Mouse (Mus musculus) heart, embryonic 11.5 days (tissue): ENCODE measurements around the gene Zfp526. TPM values are rescaled to one million over a fixed set of nuclear protein-coding genes. Genes with fewer than 3 reads are reported as not detected.

Source experiments
- ATAC-seq: fragments of 200-750 bp; cut with Nextera tagmentation; replicated peaks from 2 replicates; pipeline ENCODE4 v1.8.0; 2017; ENCODE audit warnings: moderate library complexity; ENCODE audit not compliant: insufficient number of reproducible peaks, low FRiP score, low TSS enrichment
- H3K27ac ChIP-seq: fragments of 300-500 bp; sonication (generic); 2 replicates; pipeline ENCODE4 v1.5.1; 2014; ENCODE audit warnings: mild to moderate bottlenecking, low read depth, low read length
- H3K27me3 ChIP-seq: fragments of 300-500 bp; sonication (generic); 2 replicates; pipeline ENCODE4 v1.6.1; 2014; ENCODE audit warnings: mild to moderate bottlenecking, low read length, mixed read lengths; ENCODE audit not compliant: control insufficient read depth, insufficient read depth
- H3K36me3 ChIP-seq: fragments of 300-500 bp; sonication (generic); 2 replicates; pipeline ENCODE4 v1.6.1; 2014; ENCODE audit warnings: mild to moderate bottlenecking, low read length, moderate library complexity, mixed read lengths; ENCODE audit not compliant: control insufficient read depth, insufficient read depth
- H3K4me1 ChIP-seq: fragments of 300-500 bp; sonication (generic); 2 replicates; pipeline ENCODE4 v1.6.1; 2014; ENCODE audit warnings: low read length; ENCODE audit not compliant: control insufficient read depth, insufficient read depth
- H3K4me2 ChIP-seq: fragments of 300-500 bp; sonication (generic); 2 replicates; pipeline ENCODE4 v1.6.1; 2014; ENCODE audit warnings: mild to moderate bottlenecking, moderate library complexity
- H3K4me3 ChIP-seq: fragments of 300-500 bp; sonication (generic); 2 replicates; pipeline ENCODE4 v1.5.1; 2014; ENCODE audit warnings: low read depth, low read length
- H3K9ac ChIP-seq: fragments of 300-500 bp; sonication (generic); 2 replicates; pipeline ENCODE4 v1.6.1; 2014; ENCODE audit warnings: mild to moderate bottlenecking, low read depth, low read length, moderate library complexity
- H3K9me3 ChIP-seq: fragments of 300-500 bp; sonication (generic); replicated peaks from 2 replicates; pipeline ENCODE4 v1.6.1; 2016; ENCODE audit warnings: low read length; ENCODE audit not compliant: control insufficient read depth
- WGBS: fragments of 180-500 bp; shearing (Covaris S2); extraction: QIAGEN DNeasy Blood & Tissue Kit; methylation state at CpG from one replicate; pipeline ENCODE4 v1.1.7; 2014; ENCODE audit not compliant: insufficient replicate concordance; 5-methylcytosine and 5-hydroxymethylcytosine counted together
- polyA plus RNA-seq: library from polyadenylated mRNA; unstranded; fragments of >200 nt; fragmentation: Nextera tagmentation; extraction: Ambion mirVana; gene quantifications from 2 replicates; pipeline ENCODE4 v1.2.1, GENCODE M21; 2014

The Zfp526 gene
- polyA plus RNA-seq, 1 experiment from 2014 or later, result 2.7 TPM

DNA sequence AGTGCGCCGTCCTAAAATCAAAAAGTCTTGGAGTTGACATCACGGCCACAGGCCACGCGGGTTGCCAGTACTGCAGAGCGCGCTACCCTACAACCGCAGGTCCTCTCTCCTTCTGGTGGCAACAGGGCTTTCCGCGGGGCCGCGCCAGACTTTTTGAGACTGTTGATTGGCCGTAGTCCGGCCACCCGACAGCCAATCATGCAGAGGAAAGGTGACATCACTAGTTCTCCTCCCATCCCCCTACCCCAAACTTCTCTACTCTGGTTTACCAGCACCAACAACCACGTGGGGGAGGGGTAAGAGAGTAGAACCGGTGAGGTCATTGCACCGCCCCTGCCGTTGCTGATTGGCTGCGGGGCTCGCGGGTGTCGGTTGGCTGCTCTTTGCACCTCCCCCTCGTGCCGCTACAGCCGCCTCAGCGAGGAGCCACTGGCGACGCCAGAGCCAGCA lies 46.1 kb downstream of the Zfp526 start, which contains the start of gene Cic:
Gene Cic, plus strand, starts transcription at position 404 of the 450 bp plus-strand sequence.
- under 1% methylated on average over 29 of the region's 29 CpGs for WGBS
- ATAC-seq, result peak; percentile 85

DNA sequence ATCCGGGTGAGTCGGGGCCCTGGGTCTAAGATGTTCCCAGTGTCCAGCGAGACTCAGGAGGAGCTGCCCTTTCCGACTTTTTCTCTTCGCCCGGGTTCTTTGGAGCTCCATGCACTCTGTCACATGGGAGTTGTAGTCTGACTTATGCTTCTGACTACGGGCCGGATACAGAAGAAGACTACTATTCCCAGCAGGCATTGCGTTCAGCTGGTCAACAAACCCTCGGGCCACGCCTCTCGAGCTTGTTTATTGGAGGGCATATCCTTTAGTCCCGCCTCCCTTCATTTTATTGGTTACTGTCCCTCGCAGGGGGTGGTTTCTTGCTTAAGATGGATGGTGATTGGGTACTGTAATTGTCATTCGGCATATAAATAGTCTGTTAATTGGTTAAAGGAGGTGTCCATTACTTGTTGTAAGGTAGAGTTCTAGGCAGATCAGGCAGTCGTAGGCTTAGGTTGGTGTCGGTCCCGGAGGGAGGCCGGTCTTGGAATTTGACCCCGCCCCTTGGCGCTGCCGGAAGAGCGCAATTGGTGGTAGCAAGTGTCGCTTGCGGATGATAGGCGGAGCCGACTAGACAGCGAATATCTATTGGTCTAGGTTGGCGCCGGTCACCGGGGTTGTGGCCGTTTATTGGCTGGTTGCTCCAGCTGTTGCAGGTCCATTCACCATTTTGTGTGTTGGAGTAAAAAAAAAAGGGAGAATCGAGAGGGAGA lies 46.7 kb downstream of the Zfp526 start:
- Histone ChIP-seq H3K27me3 (no peaks in the 10 kb centered on the region), H3K4me1 (peaks cover 23% of the 10 kb centered on the region), H3K9me3 (no peaks in the 10 kb centered on the region), H3K9ac (peak overlapping the region; percentile 91), H3K36me3 (peaks cover 11% of the 10 kb centered on the region; the same call in 1 of the 2 replicates), H3K4me2 (peak overlapping the region; percentile 87), H3K27ac (peak overlapping the region; percentile 91), H3K4me3 (peak overlapping the region; percentile 91)
- peak; percentile 91 for ATAC-seq
- WGBS, result under 1% methylated on average over 33 of the region's 33 CpGs

More for the DNA sequence above, 46.1 kb downstream of the Zfp526 start, which contains the start of gene Cic:
- Histone ChIP-seq H3K4me3 (peak within 1 kb of the TSS; percentile 91), H3K36me3 (peaks cover 8% of the 10 kb centered on the region; the same call in 1 of the 2 replicates), H3K9ac (peak within 1 kb of the TSS; percentile 91), H3K27ac (peak within 1 kb of the TSS; percentile 91), H3K4me2 (peak within 1 kb of the TSS; percentile 87), H3K9me3 (no peaks in the 10 kb centered on the region), H3K27me3 (no peaks in the 10 kb centered on the region), H3K4me1 (peaks cover 23% of the 10 kb centered on the region)

DNA sequence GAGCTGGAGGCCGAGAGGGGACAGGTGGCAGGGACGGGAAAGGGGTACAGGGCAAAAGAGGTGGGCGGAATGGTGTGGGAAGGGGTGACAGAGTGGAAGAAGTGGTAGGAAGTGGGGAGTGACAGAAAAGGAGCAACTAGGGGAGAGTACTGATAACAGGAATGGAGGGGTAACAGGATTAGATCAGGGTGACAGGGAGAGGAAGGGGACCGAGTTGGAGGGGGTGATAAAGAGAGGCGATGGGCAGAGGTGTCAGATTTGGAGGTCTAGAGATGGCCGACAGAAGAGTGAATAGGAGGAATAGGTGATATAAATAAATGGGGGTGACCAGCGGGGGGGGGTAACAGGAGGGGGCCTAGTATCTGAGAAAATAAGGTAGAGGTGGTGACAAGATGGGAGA lies 47.4 kb downstream of the Zfp526 start:
- ATAC-seq, result no peak
- Histone ChIP-seq H3K27ac (peak overlapping the region; percentile 85), H3K9me3 (no peaks in the 10 kb centered on the region), H3K4me1 (peaks cover 28% of the 10 kb centered on the region), H3K9ac (peak overlapping the region; percentile 91), H3K4me2 (peak overlapping the region; percentile 87), H3K4me3 (peak overlapping the region; percentile 91), H3K36me3 (peaks cover 16% of the 10 kb centered on the region; the same call in 1 of the 2 replicates), H3K27me3 (no peaks in the 10 kb centered on the region)
- WGBS, result under 1% methylated on average over 7 of the region's 7 CpGs

DNA sequence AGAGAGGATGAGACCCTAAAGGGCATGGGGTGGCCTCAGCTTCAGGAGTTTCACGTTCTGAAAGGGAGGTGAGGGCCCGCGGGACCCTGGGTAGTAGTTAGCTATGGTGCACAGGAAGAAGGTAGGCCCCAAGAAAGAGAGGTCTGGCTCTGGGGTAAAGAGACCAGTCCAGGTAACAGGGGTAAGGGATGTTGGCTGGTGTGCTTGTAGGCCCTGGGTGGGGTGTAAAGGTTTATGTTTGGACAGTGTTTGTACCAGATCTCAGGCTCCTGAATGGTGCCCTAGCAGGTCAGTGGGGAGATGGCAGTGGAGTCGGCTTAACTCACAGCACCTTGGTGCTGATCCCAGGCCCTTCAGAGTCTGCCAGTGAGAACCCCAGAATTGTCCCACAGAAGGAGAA lies 47.8 kb downstream of the Zfp526 start:
- peak overlapping the region; percentile 87 for H3K4me2 ChIP-seq
- H3K27ac ChIP-seq, result peak overlapping the region; percentile 85; the same call in 1 of the 2 replicates
- H3K27me3 ChIP-seq, result no peaks in the 10 kb centered on the region
- 47% methylated on average over 4 of the region's 4 CpGs for WGBS
- H3K4me3 ChIP-seq, result peak overlapping the region; percentile 91
- H3K9ac ChIP-seq, result peak overlapping the region; percentile 91
- no peak for ATAC-seq
- no peaks in the 10 kb centered on the region for H3K9me3 ChIP-seq
- peaks cover 33% of the 10 kb centered on the region for H3K4me1 ChIP-seq
- peaks cover 16% of the 10 kb centered on the region; the same call in 1 of the 2 replicates for H3K36me3 ChIP-seq

DNA sequence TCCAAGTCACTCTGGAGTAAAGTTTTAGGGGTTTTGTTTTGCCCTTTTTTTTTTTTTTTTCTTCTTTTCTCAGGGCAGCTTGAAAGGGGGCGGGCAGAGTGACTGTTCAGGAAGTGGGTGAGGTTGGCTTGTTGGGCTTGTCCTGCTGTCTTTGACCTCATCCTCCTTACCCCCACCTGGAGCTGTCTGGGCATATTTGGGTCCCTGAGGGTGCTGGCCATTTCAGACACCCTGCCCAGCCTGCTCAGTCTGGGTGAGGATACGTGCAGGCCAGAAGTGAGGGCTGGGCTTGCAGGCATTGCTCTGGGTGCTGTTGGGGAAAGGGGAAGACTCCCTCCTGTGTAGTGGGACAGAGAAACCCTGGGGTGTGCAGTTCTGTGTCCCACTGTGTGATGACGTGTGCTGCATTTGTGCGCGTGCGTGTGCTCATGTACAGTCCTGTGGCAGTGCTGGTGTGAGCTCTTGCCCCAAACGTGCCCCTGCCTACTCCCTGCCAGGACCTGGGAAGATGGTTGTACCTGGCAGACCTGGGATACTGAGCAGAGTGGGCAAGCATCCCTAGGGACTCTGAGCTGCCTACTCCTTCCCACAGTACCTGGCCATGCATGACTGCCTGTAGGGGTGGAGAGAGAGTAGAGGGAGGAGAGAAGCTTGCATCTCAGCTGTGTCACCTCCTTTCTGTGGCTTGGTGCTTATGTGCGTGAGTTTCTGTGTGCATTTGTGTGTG lies 48.5 kb downstream of the Zfp526 start:
- no peaks in the 10 kb centered on the region for H3K9me3 ChIP-seq
- H3K36me3 ChIP-seq, result peaks cover 16% of the 10 kb centered on the region; the same call in 1 of the 2 replicates
- ATAC-seq, result no peak
- H3K27me3 ChIP-seq, result no peaks in the 10 kb centered on the region
- H3K27ac ChIP-seq, result no peak overlapping the region
- peak overlapping the region; percentile 87 for H3K4me2 ChIP-seq
- WGBS, result 85% methylated on average over 8 of the region's 8 CpGs
- peak overlapping the region; percentile 91 for H3K4me3 ChIP-seq
- H3K4me1 ChIP-seq, result peaks cover 39% of the 10 kb centered on the region
- H3K9ac ChIP-seq, result peak overlapping the region; percentile 44; the same call in 1 of the 2 replicates

DNA sequence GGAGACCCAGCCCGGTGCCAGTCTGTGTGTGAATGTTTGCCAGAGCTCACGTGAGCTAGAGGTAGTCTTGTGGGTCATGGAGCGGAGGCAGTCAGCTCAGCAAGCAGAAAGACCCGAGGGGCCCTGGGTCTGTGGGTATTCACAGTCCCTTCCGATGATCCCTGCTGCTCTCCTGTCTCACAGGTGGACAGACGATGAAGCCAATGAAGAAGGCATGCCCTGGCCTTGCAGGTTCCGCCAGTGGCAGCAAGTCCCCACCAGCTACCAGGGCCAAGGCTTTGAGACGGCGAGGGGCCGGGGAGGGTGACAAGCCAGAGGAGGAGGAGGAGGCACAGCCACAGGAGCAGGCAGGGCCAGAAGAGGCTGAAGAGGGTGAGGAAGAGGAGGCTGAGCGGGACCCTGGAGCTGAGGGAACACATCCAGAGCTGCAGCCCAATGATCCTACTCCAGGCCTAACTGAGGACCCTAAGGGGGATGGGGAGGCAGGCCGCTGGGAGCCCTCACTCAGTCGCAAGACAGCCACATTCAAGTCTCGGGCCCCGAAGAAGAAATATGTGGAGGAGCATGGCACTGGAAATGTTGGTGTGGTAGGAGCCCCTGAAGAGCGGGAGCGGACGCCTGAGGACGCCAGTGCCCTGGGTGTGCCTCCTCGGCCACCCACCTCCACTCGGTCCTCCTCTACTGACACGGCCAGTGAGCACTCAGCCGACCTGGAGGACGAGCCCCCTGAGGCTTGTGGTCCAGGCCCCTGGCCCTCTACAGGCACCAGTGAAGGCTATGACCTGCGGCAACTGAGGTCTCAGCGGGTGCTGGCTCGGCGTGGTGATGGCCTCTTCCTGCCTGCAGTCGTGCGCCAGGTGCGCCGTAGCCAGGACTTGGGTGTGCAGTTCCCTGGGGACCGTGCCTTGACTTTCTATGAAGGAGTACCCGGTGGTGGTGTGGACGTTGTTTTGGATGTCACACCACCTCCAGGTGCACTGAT lies 49.7 kb downstream of the Zfp526 start:
- WGBS, result 85% methylated on average over 35 of the region's 35 CpGs
- Histone ChIP-seq H3K4me3 (no peak overlapping the region), H3K4me1 (peaks cover 50% of the 10 kb centered on the region), H3K27ac (no peak overlapping the region), H3K36me3 (peaks cover 16% of the 10 kb centered on the region; the same call in 1 of the 2 replicates), H3K4me2 (no peak overlapping the region), H3K9me3 (no peaks in the 10 kb centered on the region), H3K9ac (no peak overlapping the region), H3K27me3 (no peaks in the 10 kb centered on the region)
- ATAC-seq, result no peak

DNA sequence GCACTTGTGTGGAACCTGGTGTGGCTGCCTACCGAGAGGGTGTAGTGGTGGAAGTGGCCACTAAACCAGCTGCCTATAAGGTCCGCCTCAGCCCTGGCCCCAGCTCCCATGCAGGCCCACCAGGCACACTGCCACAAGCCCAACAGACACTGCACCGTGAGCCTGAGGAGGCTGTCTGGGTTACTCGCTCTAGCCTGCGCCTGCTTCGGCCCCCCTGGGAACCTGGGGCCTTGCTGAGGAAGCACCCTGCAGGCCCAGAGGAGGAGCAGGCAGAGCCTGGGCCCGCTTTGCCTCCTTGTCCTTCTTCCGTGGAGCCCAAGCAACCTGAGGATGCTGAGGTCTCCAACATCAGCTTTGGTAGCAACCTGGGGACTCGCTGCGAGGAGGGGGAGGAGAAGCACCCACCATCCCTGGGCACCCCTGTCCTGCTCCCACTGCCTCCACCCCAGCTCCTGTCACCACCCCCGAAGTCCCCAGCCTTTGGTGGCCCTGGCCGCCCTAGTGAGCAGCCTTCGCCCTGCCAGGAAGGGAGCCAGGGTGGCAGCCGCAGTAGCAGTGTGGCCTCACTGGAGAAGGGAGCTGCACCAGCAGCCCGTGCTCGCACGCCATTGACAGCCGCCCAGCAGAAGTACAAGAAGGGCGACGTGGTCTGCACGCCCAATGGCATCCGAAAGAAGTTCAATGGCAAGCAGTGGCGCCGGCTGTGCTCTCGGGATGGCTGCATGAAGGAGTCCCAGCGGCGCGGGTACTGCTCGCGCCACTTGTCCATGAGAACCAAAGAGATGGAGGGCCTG lies 50.6 kb downstream of the Zfp526 start:
- Histone ChIP-seq H3K27me3 (no peaks in the 10 kb centered on the region), H3K4me2 (no peak overlapping the region), H3K4me3 (no peak overlapping the region), H3K36me3 (peaks cover 16% of the 10 kb centered on the region; the same call in 1 of the 2 replicates), H3K4me1 (peaks cover 53% of the 10 kb centered on the region), H3K27ac (no peak overlapping the region), H3K9me3 (no peaks in the 10 kb centered on the region), H3K9ac (no peak overlapping the region)
- ATAC-seq, result no peak
- WGBS, result 85% methylated on average over 30 of the region's 30 CpGs
